Mouse (Mus musculus): ENCODE results near the gene Zfp941. TPM values are rescaled to one million over a fixed set of nuclear protein-coding genes. Genes with fewer than 3 reads are reported as not detected.

The Zfp941 gene
- polyA plus RNA-seq, 2 experiments, result 0.93 to 1.3 TPM

DNA sequence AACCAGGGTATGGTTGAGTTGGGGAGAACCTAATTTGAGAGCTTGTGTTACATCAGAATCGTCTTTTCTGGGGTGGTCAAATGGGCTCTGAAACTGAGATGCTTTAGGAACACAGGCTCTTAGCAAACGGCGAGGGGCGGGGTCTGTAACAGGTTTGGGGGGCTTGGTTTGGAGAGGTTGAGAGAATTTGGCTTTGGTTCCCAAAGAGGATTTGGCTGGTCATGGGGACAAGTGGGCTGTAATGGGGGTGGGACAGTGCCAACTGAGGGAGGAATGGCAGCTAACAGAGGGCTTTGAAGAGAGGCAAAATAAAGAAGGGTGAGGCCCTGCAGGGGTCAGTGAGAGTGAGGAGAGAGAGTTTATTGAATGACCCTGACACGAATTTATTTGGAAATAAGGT lies 17.6 kb upstream of the Zfp941 start:
- DNase-seq (ENCODE audit: low spot score), result no peak
- H3K4me3 ChIP-seq (replicated peaks; ENCODE audit: low read length), result no peak overlapping the region
- no peak overlapping the region for H3K4me2 ChIP-seq (replicated peaks; ENCODE audit: low read depth, low read length, severe bottlenecking)
- peaks cover 7% of the 10 kb centered on the region; the same call in 1 of the 2 replicates for H3K27me3 ChIP-seq (ENCODE audit: control insufficient read depth, insufficient read depth, low read length)
- no peak overlapping the region for H3K9ac ChIP-seq (ENCODE audit: low read depth, low read length, severe bottlenecking)
- no peak overlapping the region for H3K27ac ChIP-seq (replicated peaks; ENCODE audit: low read depth, low read length)
- ATAC-seq (ENCODE audit: low FRiP score, low read depth), result no peak
- H3K4me1 ChIP-seq (ENCODE audit: control insufficient read depth, insufficient read depth, low read length), result no peaks in the 10 kb centered on the region
- TF ChIP-seq POLR2A (IDR thresholded peaks at IDR 0.05; ENCODE audit: borderline replicate concordance, extremely low read depth, insufficient read depth, insufficient read length), result no peak
- H3K9me3 ChIP-seq (ENCODE audit: control insufficient read depth, low read length), result no peaks in the 10 kb centered on the region
- no peaks in the 10 kb centered on the region for H3K36me3 ChIP-seq (ENCODE audit: control insufficient read depth, insufficient read depth, low read length)
- WGBS, result 54% methylated on average over 5 of the region's 5 CpGs

DNA sequence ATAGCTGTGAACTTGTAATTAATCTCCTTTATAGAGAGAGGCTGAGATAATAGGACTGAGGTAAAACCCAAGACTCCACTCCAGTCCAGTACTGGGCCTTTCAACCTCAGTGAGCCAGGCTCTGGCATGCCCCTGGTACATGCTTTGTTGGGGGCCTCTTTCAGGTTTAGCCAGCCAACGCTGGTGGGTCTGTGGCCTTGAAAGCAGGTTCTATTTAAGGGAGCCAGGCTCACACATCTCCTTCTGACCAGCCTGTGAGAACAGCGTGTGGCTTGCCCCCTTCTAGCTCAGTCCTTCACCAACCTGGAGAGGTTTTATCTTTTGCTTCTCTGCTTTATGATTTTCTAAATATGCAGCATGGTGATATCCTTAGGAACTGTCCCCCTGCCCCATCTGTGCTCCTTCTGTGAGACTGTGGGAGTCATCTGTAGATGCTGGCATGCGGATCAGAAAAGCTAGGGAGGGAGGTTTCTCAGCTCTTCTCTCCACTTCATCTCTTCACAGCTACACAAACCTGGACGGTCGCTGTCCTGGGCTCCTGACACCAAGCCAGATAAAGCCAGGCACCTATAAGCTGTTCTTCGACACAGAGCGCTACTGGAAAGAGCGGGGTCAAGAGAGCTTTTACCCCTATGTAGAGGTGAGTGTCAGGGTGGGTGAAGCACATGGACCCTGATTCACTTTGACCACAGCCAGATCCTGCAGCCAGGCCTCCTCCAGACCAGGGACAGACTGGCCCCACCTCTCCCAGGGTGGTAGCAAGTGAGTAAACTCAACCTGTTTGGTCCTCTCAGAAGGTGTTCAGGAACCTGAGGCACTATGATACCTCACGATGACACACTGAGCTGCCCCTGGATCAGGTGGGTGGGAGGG lies 14.5 kb upstream of the Zfp941 start:
- 84% methylated on average over 9 of the region's 9 CpGs for WGBS
- Histone ChIP-seq H3K27ac (replicated peaks; ENCODE audit: low read depth, low read length) (no peak overlapping the region), H3K4me3 (replicated peaks; ENCODE audit: low read length) (no peak overlapping the region), H3K4me2 (replicated peaks; ENCODE audit: low read depth, low read length, severe bottlenecking) (no peak overlapping the region), H3K9me3 (ENCODE audit: control insufficient read depth, low read length) (no peaks in the 10 kb centered on the region), H3K36me3 (ENCODE audit: control insufficient read depth, insufficient read depth, low read length) (no peaks in the 10 kb centered on the region), H3K9ac (ENCODE audit: low read depth, low read length, severe bottlenecking) (no peak overlapping the region), H3K27me3 (ENCODE audit: control insufficient read depth, insufficient read depth, low read length) (peaks cover 3% of the 10 kb centered on the region; the same call in 1 of the 2 replicates), H3K4me1 (ENCODE audit: control insufficient read depth, insufficient read depth, low read length) (no peaks in the 10 kb centered on the region)
- TF ChIP-seq POLR2A (IDR thresholded peaks at IDR 0.05; ENCODE audit: borderline replicate concordance, extremely low read depth, insufficient read depth, insufficient read length), result no peak
- ATAC-seq (ENCODE audit: low FRiP score, low read depth), result no peak
- no peak for DNase-seq (ENCODE audit: low spot score)

DNA sequence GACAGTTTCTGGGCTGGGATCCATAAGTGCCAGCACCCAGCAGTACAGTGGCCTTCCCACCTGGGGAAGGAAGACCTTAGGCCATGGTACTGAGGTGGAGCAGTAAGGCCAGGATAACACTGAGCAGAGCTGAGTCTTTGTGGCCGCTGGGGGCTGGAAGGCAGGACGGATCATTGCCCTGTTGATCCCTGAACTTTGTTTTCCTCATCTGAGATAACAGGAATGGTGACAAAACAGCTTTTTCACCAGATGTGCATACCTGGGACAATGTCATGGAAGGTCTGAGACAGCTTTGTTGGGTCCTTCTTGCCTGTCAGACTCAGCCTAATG lies 13.7 kb upstream of the Zfp941 start:
- ATAC-seq (ENCODE audit: low FRiP score, low read depth) (no peak), DNase-seq (ENCODE audit: low spot score) (no peak)
- H3K9ac ChIP-seq (ENCODE audit: low read depth, low read length, severe bottlenecking), result no peak overlapping the region
- no peak overlapping the region for H3K4me2 ChIP-seq (replicated peaks; ENCODE audit: low read depth, low read length, severe bottlenecking)
- H3K27ac ChIP-seq (replicated peaks; ENCODE audit: low read depth, low read length), result no peak overlapping the region
- H3K9me3 ChIP-seq (ENCODE audit: control insufficient read depth, low read length), result no peaks in the 10 kb centered on the region
- no peak for TF ChIP-seq POLR2A (IDR thresholded peaks at IDR 0.05; ENCODE audit: borderline replicate concordance, extremely low read depth, insufficient read depth, insufficient read length)
- no peaks in the 10 kb centered on the region for H3K27me3 ChIP-seq (ENCODE audit: control insufficient read depth, insufficient read depth, low read length)
- 62% methylated on average over 2 of the region's 2 CpGs for WGBS
- no peak overlapping the region for H3K4me3 ChIP-seq (replicated peaks; ENCODE audit: low read length)
- no peaks in the 10 kb centered on the region for H3K4me1 ChIP-seq (ENCODE audit: control insufficient read depth, insufficient read depth, low read length)
- no peaks in the 10 kb centered on the region for H3K36me3 ChIP-seq (ENCODE audit: control insufficient read depth, insufficient read depth, low read length)

DNA sequence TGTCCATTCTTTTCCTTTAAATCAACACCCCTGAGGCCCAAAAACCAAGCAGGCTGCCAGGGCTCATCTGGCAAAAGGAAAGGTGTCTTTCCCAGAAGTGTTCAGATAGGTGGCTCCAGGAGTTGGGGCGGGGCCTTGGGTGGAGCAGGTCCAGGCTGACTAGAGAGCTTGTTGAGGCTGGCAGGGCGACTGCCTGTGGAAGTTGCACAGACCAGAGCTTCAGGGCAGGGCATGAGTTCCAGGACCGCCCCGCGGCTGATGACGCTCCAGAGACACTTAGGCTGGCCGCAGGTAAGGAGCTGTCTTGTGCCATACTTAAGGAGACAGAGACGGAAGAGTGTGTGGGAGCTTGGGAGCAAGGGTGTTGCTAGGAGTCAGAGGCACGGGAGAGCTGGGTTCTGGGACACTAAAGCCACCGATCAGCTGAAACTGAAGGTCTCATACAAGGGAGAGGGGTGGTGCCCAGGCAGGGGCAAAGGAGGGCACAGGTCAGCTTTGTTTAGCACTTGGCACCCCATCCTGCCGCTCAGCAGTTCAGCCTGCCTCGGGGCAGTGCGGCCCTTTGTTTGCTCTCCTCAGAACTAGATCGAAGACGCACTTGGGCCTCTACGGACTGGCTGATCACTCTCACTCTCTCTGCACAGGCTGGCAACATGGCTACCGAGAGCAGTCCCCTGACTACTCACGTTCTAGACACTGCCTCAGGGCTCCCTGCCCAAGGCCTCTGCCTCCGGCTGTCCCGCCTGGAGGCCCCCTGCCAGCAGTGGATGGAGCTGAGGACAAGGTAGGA lies 13.2 kb upstream of the Zfp941 start, which contains the start of gene Urah:
Gene Urah, plus strand, starts transcription at position 51 of the 790 bp plus-strand sequence.
- H3K27ac ChIP-seq (replicated peaks; ENCODE audit: low read depth, low read length), result no peak within 1 kb of the TSS
- H3K4me1 ChIP-seq (ENCODE audit: control insufficient read depth, insufficient read depth, low read length), result no peaks in the 10 kb centered on the region
- H3K9ac ChIP-seq (ENCODE audit: low read depth, low read length, severe bottlenecking), result no peak within 1 kb of the TSS
- no peak within 1 kb of the TSS for H3K4me3 ChIP-seq (replicated peaks; ENCODE audit: low read length)
- H3K9me3 ChIP-seq (ENCODE audit: control insufficient read depth, low read length), result no peaks in the 10 kb centered on the region
- H3K36me3 ChIP-seq (ENCODE audit: control insufficient read depth, insufficient read depth, low read length), result no peaks in the 10 kb centered on the region
- ATAC-seq (ENCODE audit: low FRiP score, low read depth) (no peak), DNase-seq (ENCODE audit: low spot score) (no peak)
- no peaks in the 10 kb centered on the region for H3K27me3 ChIP-seq (ENCODE audit: control insufficient read depth, insufficient read depth, low read length)
- 44% methylated on average over 19 of the region's 20 CpGs for WGBS
- TF ChIP-seq POLR2A (IDR thresholded peaks at IDR 0.05; ENCODE audit: borderline replicate concordance, extremely low read depth, insufficient read depth, insufficient read length), result no peak
- H3K4me2 ChIP-seq (replicated peaks; ENCODE audit: low read depth, low read length, severe bottlenecking), result no peak within 1 kb of the TSS

DNA sequence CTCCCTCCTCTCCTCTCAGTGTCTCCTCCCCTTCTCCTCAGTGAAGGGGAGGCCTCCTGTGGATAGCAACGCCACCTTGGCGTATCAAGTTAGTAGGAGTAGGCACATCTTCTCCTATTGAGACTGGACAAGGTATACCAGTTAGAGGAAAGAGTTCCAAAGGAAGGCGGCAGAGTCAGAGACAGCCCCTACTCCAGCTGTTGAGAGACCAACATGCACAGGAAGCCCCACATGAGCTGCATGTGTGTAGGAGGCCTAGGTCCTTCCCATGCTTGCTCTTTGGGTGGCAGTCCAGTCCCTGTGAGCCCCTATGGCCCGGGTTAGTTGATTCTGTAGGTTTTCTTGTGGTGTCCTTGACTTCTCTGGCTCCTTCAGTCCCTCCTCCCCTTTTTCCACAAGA lies 11.4 kb upstream of the Zfp941 start:
- Histone ChIP-seq H3K9me3 (ENCODE audit: control insufficient read depth, low read length) (no peaks in the 10 kb centered on the region), H3K4me3 (replicated peaks; ENCODE audit: low read length) (no peak overlapping the region), H3K9ac (ENCODE audit: low read depth, low read length, severe bottlenecking) (no peak overlapping the region), H3K4me2 (replicated peaks; ENCODE audit: low read depth, low read length, severe bottlenecking) (no peak overlapping the region), H3K4me1 (ENCODE audit: control insufficient read depth, insufficient read depth, low read length) (no peaks in the 10 kb centered on the region), H3K27ac (replicated peaks; ENCODE audit: low read depth, low read length) (no peak overlapping the region), H3K27me3 (ENCODE audit: control insufficient read depth, insufficient read depth, low read length) (no peaks in the 10 kb centered on the region), H3K36me3 (ENCODE audit: control insufficient read depth, insufficient read depth, low read length) (no peaks in the 10 kb centered on the region)
- no peak for ATAC-seq (ENCODE audit: low FRiP score, low read depth)
- WGBS, result 86% methylated on average over 4 of the region's 4 CpGs
- DNase-seq (ENCODE audit: low spot score), result no peak
- TF ChIP-seq POLR2A (IDR thresholded peaks at IDR 0.05; ENCODE audit: borderline replicate concordance, extremely low read depth, insufficient read depth, insufficient read length), result no peak

Measured in limb, embryonic 14.5 days (tissue).